Mouse (Mus musculus): Measurements from ENCODE around the gene Ankrd34a.

DNA sequence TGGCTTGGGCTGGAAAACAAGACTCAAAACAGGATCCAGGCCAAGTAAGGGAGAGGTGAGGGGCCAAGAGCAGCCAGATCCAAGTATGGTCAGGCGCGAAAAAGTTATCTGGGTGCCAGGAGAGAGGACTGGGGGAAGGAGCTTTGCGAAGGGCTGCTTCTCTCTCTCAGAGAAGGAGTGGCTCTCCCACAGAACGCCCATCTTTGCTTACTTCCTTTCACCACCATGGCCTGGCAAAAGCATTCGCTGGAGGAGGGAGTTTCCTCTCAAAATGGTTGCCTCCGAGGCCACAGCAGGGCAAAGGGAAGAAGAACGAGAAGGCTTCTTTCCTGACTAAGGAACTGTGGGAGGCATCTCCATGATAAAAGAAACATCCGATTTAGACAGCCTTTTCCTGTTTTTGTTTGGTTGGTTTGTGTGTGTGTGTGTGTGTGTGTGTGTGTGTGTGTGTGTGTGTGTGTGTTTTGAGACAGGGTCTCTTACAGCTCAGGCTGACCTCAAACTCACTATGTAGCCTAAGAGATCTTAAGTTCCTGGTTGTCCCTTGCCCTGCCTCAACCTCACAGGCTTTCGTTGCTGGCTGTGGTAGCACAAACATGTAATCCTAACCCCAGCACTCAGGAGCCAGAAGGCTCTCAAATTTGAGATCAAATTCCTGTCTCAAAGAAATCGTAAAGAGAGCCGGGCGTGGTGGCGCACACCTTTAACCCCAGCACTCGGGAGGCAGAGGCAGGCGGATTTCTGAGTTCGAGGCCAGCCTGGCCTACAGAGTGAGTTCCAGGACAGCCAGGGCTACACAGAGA, 24.3 kb upstream of the Ankrd34a start:
- no peak for TF ChIP-seq CTCF (IDR thresholded peaks at IDR 0.05; ENCODE audit: control insufficient read depth, insufficient read depth, insufficient replicate concordance, low read depth, low read length)
- no peak for TF ChIP-seq POLR2A (IDR thresholded peaks at IDR 0.05; ENCODE audit: control insufficient read depth, low read depth, low read length)
